Mouse (Mus musculus) lung, adult 18-20 months (tissue): ENCODE measurements around the gene Npff.

Source experiments
- DNase-seq, 2 experiments: peaks; one replicate each; pipeline ENCODE4 v3.0.0; 2022; ENCODE audit warnings: mixed read lengths in 2 of 2

Npff gene

DNA sequence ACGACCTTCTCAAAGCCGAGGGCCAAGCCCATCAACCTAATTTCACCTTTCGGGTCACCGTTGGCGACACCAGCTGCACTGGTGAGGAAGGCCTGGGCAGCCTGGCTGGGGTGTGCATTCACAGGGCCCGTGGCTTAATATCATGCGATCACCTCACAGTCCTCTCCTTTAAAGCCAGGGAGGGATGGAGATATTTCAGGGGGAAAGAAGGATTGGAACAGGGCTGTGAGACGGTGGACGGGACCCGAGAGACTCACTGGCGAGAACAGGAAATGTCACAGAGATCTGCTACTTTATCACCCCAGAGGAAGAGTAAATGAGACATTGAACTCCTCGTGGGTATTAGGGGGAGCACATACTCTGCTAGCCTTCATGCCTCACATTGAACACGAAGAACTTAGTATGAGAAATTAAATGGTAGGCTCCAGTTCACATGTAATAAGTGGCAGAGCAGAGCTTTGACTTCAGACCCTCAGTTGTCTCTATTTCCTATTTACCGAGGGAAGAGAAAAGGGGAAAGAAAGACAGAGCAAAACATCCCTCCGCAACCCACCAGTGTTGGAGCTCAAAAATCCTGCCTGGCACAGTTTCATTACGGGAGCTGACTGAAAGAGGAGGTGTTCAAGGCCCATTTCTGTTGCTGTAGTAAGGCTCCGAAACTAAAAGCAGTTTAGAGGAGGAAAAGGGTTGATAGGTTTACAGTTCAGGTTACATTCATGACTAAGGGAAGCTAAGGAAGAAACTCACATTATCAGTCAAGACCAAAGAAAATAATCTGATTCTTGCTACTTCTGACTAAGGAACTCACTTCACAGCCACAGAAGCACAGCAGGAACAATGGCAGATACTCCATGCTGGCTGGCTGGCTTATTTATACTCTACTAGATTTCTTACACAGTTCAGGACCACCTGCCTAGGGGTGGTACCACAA lies 5.3 kb downstream of the Npff start:
- no peak for DNase-seq

DNA sequence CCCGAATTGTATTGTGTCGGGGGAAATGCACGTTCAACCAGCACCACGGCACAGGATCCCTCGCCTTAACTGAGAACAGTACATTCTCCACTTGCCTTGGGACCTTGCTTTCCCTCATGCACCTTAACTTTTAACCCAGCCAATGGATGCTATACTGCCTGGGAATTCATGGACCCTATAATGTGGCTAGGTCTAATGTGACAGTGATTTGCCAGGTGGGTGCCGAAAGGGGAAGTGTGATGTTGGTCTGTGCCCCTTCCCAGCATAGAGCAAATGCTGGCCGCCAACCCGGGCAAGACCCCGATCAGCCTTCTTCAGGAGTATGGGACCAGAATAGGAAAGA lies 5.9 kb downstream of the Npff start:
- no peak for DNase-seq

DNA sequence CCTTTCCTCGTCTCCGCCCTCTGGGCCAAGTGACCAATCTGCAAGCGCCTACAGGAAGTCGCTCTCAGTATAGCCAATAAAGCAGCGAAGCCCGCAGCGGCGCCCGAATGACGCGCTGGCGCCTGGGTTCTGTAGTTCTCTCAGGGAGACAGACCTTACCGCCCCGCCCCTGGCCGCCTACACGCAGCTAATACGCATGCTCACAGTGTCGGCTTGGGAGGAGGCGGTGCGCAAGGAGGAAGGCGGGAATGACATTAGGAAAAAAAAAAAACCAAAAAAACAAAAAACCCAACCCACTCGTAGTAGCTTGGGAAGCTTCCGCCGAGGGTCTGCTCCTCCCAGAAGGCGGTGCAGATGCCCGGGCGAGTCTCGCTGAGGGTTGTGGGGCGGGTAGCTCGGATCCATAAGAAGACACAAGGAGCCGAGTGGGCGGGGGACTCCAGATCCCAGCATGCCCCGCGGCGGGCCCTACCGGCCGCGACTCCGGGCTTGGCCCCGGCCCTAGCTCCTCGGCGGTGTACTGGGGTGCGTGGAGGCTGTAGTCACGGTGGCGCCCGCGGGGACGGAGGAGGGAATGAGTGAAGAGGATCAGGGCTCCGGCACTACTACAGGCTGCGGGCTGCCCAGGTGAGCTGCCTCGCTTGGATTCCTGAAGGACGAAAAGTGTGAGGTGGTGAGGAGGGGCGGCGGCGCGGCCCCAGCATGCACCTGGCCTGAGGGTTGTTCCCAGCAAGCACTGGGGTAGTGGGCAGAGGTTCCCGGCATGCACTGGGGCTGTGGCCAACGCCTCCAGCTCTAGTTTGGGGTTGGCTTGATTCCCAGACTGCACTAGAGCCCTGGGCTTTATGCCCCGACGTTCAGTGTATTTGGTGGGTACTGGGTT lies 6.5 kb downstream of the Npff start, which contains the start of gene Tarbp2:
TSS of gene Tarbp2 (plus strand) at position 217 of the 883 bp plus-strand sequence.
- peak; percentile 100 for DNase-seq

DNA sequence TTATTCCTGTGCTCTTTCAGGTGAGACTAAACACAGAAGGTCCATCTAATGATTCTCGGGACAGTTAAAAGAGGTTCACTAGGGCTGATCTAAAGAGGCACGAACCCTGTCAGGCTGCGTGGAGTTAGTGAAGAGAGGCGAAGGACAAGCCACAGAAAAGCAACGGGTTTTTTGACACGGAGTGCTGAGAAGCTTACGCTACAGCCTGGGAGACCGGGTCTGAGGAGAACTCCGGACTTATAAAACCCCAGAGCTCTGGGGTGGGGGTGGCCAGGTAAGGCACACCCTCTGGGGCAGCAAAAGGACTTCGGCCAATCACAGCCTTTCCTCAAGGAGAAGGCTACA lies 7.1 kb downstream of the Npff start:
- DNase-seq = no peak

DNA sequence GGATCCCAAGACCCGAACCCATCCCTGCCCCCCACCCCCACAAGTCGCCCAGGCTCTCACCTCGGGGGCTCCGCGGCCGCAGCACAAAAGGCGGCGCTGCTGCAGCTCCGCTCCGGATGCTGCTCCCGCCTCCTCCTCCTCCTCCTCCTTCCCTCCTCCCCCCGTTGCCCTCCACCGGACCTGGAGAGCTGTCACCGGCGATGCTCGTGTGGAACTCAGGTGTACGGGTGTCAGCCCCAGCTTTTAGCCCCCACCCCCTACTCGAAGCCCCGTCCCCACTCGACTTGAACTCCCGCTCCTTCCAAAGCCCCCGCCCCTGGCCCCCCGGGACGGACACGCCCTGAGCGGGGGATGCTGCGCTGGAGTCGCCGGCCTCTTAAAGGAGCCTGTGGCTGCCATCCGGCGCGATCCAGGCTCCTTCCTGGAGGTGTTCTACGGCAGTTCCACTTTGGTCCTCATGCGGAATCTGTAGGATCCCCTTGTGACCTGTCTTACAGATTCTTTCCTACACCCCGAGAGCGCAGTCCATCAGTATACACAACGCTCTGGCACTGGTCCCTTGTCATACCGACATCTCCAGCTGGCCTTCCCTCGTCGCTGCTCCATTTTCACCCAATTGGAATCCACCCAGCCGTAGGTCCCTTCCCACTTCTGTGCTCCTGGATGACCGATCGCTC lies 7.9 kb downstream of the Npff start, which contains the start of gene Map3k12:
TSS of gene Map3k12 (minus strand) at position 337 of the 677 bp plus-strand sequence.
- DNase-seq = peak; percentile 67 to 73

DNA sequence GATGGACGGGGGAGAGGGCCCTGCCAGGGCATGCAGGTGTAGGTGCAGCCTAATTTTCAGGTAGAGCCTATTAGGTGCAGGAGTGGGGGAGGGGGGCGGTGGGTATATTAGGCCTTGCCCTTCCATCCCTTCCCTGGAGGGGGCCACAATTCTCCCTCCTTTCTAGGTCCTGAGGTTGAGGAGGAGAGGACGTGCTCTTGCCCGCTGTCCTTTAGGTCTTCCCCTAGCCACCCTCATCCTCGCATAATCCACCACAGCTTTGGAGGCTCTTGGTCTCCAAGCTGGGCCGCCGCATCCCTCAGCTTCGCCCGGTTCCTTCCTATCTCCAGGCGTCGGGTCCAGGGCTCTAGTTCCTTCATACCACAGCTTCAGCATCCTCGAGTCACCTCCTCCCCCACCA lies 8.4 kb downstream of the Npff start:
- no peak for DNase-seq

DNA sequence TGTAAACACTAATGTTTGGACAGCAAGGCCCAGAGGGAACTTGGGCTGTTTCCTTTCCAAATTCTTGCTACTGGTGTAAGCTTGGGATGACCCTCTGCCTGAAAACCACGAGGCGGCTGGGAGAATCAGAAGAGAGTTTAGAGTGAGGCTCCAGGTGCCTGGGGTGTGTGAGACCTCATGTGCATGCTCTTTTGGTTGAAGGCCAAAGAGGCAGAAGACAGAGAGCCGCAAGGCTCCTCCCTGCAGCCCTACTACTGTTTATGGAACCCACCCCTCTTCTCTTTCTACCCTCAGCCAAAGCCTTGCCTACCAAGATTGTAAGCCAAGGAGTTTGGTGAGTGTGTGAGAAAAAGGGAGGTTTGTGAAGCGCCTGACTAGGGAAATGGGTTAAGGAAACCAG lies 9.0 kb downstream of the Npff start:
- DNase-seq = no peak

DNA sequence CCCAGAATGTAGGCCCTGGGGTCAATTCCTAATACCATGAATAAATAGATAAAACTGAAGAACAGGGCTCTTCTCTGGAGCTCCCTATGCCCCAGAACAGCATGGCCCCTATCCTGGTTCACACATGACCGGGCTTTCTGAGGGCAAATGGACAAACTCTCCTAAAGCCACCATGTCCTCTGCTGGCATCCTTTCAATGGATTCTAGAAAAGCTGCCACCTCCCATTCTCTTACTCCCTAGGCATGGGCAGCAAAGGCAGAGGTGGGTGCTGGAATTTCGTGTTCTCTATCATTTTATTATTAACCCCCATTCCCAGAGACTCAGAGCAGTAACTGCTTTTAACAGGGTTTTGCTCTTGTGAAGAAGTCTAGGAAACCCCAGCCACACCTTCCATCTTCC lies 9.5 kb downstream of the Npff start:
- no peak for DNase-seq

DNA sequence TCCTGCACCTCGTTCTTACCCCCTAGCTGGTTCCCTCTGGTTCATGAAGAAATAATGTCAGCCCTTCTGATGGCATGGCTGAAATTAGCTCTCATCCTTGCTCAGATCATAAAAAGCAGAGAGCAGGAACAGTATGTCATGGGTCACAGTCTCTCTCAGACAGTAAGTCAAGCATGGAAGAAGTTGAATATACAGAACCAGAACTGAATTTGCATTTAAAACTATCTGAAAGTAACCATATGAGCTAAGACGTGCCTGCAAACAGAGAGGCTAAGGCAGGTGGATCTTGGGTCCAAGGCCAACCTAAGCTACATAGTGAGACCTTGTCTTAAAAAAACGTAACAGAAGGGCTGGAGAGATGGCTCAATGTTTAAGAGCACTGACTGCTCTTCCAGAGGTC lies 11.7 kb downstream of the Npff start:
- no peak for DNase-seq

DNA sequence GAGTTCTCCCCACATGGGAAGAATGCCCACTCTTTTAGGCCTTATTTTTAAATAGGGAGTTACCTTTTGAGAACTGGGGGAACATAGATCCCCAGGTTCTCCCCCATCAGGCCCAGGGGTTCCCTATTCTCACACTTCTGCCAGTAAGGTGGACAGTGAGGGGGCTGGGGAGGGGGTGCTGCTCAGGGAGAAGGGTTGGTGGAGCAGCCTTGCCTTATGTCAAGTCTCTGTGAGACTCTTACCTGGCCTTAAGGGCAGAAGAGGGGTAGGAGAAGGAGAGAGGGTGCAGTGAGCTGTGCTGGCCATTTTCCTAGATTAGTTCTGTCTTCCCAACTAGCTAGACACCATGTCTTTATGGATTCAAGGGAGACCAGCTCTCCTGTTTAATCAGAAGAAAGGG lies 12.3 kb downstream of the Npff start:
- DNase-seq = no peak

DNA sequence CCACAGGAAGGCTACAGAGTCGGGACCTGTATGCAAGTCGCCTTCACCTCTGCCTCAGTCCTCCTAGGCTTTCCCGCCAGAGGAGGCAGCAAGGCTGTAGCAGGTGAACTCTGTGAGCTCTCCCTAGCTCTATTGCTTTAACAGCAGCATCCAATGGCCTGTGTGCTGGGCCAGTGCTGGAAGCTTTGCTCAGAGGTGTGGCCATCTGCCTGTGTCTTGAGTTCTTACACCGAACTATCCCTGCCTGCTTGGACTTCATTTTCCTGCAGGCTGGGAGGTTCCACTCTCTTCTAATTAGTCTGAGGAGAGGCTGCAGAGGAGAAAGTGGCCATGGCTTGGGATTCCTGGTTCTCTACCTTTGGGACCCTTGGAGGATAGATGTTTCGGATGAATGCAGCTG lies 12.7 kb downstream of the Npff start:
- DNase-seq = no peak

DNA sequence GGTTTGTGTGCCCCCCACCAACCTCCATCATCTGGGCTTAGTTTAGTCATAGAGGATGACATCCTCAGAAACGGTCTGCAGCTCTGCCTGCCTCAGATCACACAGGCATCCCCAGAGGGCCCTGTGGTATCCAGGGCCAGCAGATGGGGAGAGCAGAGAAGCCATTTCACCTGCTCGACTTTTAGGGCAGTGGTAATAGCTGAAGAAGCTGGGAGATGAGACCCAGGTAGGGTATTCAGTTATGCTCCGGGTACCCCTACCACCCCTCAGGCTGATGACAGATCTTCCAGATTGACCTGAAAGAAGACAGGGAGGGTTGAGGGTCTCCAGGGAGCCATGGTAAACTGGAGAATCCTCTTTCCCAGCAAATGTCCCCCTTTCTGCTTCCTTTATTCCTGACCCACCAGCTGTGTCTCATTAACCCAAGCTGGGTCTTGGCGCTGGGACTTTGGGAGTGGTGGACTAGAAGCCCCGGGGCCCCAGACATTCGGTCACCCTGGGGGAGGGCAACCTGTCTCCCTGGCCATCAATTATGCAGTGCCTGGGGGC lies 13.4 kb downstream of the Npff start:
- no peak for DNase-seq

DNA sequence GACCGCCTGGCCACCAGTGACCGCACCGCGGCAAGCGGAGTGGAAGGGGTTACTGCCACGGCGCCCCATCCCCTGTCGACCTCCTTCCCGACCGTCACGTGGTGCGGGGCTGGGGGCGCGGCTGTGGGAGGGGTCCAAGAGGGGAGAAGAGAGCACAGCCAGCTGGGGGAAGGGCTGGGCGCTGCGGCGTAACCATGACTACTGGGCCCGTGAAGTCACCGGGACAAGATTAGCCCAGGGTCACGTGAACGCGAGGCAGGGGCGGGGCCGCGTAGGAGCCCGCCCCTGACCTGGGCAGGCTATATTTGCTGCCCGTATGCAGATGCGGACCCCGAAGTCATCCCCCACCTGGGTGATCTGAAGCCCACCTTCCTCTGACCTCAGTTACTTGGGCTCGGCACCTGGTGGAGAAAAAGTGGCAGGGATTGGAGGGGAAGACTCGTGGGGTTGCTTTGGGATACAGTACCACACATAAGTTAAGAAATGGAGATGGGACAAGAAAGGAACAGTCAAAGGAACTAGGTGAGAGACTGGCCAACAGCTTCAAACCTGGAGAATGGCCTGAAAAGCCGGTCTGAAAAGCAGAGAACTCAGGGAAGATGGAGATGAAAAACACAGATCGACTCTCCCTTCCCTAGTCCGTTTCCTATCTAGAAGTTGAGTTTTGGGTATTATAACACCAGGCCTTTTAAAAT lies 14.0 kb downstream of the Npff start:
- peak; percentile 82 to 87 for DNase-seq

DNA sequence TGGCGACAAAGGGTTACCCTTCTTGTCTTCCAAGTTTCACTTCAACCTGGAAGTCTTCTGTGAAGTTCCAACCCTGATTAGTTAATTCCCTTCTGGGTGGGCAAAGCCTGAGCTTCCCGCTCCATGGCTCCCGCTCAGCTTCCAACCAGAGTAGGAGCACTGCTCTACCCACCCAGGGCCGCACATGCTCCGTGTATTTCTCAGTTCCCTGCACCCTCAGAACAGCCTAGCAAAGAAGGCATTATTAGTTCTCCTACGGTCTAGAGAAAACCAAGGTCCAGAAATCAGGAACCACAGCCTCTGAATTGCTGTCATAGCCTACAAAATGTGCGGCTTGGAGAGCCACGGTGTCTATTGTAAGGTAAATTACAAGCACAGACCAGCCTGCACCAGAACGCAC lies 14.6 kb downstream of the Npff start:
- DNase-seq = no peak

DNA sequence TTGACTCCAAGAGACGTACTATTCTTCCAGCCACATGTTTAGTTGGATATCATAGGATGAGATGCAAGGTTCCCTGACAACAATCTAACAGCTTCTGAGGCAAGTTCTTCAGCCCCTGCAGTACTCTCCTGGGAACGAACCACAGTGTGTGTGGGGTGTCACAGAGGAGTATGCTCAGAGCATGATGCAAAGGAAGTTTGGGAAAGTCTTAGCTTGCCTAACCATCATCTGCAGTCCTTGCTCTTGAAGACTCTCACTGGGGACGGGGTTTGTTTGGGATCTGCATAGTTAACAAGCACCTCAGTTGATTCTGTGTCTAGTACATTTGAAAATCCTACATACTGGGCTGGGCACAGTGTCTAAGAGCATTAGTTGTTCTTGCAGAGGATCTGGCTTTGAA lies 16.4 kb downstream of the Npff start:
- DNase-seq = no peak

DNA sequence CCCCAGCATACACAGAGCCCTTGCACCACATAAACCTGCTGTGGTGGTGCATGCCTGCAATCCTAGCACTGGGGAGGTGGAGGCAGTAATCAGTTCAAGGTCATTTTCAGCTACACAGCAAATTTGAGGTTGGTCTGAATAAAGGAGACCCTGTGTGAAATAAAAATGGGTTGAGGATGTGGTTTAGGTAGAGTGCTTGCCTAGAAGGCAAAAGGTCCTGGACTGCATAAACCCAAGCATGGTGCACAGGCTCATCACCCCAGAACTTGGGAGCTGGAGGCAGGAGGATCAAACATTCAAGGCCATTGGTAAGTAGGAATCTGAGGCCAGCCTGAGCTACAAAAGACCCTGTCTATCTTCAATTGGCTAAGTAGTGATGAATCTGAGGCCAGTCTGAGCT lies 17.2 kb downstream of the Npff start:
- DNase-seq = no peak

DNA sequence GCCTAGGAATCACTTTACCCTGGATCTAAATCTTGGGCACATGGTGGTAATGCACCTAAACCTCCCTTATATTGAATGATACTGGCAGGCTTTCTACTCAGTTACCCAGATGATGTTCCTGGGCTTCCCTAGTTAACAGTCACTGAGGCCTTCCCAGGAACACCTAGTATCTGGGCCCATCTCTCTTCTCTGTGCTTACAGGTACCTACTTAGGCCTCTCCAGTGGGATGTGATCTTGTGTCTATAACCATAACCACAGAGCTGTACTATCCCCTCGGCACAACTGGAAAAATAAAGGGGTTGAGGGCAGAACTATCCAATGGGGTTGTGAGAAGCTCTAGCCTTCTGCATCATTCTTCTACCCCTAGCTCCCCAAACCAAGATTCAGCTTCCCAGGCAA lies 17.9 kb downstream of the Npff start:
- no peak for DNase-seq

DNA sequence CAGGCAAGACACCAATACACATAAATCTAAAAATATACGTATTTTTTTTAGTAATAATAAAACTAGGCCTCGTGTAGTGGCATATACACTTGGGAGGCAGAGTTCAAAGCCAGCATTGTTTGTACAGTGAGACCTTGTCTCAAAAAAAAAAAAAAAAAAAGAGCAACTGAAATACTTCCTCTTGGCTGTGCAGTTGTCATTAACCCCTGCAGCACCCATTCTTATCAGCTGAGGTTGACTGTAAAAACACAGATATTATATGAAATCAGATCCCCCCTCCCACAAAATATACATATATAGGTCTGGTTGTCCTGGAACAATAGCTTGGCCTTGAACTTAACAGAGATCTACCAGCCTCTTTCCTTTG lies 18.3 kb downstream of the Npff start:
- DNase-seq = no peak

DNA sequence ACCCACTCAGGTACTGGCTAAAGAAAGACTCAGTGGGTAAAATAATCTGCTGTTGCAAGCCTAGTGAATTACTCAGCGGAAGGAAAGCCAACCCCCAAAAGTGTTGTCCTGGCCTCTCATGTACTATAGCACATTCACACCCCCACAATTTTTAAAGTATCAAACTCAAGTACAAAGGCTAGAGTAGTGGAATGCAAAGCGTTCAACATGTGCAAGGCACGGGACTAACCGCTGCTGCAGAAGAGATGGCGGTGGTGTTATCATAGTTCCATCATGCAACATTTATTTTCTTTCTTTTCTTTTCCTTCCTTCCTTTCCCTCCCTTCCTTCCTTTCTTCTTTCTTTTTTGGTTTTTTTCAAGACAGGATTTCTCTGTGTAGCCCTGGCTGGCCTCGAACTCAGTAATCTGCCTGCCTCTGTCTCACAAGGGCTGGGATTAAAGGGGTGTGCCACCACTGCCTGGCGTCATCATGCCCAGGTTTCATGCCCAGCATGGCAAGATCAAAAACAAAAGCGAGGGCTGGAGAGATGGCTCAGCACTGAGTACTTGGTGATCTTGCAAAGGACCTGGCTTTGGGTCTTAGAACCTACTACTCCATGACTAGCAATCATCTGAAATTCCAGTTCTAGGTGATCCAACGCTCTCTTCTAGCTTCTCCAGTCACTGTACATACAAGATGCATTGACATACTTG lies 18.8 kb downstream of the Npff start:
- no peak for DNase-seq

DNA sequence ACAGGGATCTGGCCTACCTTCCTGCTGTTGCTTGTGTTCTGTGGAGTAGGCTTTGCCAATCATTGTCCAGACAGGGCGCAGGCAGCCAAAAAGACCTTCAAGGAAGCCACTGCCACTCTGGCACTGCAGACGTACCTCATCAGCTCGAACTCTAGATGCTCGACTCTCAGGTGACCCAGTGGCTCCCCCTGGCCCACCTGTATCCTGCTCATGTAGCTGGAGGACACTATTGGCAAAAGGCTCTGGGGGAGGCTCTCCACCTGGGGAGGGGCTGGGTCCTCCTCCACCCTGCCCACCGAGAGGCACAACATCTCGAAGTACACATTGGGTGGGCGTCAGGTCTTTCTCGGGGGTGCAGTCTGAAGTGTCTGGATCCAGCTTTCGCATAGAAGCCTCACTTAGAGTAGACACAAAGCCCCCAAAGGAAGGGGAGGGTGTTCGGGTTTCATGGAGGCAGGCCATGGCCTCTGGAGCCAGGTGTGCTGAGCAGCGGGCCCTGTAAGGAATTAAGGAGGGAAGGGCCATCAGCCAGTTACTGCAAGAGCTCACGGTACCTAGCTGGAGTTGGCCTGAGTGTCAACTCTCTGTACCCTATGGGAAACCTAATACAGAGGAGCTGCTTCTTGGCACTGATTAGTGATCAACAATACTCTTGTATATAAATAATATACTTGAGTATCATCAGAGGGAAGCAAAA lies 19.5 kb downstream of the Npff start:
- no peak for DNase-seq
